Mouse (Mus musculus): Measurements from ENCODE around the gene Fam20b.

Fam20b gene

GRCm38 (mm10) chr1:156730802-156731201 lies 11.9 kb upstream of the Fam20b start:
- in situ Hi-C loops (cut with MboI, MseI), result no loop called here

DNA sequence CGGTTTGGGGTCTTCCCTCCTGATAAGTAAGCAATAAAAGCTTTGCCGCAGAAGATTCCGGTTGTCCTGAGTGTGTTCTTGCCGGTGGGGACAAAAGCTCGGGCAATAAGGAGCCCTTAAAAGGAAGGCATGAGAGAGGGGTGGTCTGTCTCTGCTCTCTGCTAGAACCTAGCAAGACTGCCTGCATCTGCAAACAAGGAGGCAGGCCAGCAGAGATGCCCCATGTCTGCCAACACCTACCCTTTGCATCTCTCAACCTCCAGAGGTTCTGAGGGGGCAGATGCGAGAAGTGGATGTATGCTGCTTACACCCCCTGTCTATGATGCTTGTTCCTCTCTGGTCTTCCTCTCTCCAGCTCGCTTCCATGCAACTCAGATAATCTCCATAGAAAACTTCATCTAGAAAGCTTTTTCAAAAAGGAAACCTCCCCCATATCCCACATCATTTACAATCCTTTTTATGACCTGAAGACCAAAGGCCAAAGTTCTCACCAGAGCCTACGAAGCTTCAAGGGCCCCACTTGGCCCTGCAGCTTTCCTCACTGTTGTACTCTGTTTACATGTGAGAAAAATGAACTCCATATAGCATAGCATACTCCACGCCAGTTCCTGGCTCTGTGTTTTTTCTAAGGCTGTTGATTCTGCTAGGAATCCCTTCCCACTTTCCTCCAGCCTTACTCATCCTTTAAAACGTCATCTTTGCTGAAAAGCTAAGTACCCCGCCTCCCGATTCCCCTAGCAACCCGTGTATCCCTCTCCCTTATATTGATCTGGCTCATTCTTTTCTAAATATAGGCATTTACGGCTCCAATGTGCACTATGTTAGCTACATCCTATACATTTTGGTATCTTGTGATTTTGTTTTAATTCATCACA lies 8.6 kb upstream of the Fam20b start:
- in situ Hi-C loops (cut with MboI, MseI), result no loop called here

DNA sequence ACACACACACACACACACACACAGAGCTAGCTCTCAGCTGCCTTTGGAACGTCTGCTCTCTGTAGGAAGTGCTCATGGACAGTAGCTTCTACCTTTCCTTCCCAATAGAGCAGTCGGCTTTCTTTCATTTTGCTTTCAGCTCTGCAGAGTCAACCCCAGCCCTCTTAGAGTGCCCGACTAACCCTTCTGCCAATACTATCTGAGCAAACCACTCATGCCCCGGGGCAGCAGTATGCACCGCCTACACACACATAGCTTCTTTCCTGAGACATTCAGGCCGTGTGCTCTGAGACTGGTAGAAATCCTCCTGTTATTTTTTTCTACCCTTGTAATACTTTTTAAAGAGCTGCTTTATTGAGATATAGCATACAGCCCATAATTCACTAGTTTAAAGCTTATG lies 3.2 kb upstream of the Fam20b start:
- in situ Hi-C loops (cut with MboI, MseI), result no loop called here

DNA sequence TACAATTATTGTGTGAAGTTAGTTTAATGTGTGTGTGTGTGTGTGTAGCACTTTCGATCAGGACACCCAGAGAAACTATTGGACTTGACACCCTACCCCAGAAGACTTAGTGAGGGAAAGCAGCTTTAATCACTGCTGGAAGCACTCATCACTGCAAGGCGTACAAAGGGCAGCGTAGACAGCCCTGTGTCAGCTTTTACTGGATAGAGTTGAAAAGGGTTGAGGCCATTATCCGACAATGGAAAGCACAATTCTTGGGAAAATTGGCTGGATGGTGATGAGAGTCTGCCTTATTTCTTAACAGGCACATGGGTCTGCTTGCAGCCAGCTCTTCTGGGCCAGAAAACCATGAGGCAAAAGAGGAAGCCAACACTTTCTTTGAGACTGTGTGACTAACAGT lies 1.2 kb upstream of the Fam20b start:
- in situ Hi-C loops (cut with MboI, MseI), result no loop called here

DNA sequence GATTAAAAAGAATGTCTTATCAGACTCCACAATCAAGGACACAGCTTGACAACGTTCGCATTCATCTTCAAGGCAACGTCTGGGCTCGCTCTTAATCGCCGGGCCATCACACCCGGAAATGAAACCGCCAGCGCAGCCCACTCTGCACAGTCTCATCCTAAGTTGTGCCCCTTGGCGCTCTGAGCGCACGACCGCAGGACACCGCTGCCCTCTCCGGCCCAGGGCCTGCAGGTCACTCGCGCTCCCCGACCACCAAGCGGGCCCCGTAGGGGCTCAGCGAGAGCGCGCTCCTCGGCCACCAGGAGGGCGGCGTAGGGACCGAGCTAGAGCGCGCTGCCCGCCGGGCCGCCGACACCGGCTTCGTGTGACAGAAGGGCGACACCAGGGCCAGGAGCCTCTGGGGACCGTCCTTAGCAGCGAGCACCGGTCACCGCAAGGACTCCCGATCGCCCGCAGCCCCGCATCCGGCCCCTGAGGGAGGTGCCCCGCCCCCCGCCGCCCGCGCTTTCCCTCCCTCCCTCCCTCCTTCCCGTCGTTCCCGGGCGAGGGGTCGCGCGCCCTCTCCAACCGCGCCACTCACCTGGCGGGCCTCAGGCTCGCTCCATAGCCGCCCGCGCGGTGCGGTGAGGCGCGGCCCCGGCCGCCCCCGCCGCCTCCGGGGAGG lies 468 bp downstream of the Fam20b start:
- in situ Hi-C loops (cut with MboI, MseI), result no loop called here

DNA sequence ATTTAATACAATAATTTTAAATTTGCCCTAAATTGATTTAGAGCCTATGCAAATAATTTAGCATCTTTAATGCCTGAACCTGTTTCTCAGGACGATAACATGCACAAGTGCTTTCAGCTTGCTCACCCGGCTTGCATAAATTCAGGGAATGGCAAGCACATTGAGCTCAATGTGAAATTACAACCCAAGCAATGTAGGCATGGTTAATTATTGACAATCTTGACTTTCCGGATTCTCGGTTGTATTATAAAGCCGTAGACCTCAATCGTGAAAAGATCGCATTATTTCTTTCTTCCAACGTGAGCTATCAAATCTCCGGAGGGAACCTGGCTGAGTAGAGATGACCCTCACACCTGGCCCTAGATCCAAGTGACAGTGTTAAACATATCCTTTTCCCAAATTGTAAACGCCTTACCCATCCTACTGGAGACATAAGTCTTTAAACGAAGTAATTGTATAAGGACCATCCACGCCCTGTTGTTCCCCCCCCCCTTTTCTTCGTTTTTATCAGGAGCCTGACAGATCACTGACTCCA lies 1.1 kb downstream of the Fam20b start:
- in situ Hi-C loops (cut with MboI, MseI), result no loop called here

DNA sequence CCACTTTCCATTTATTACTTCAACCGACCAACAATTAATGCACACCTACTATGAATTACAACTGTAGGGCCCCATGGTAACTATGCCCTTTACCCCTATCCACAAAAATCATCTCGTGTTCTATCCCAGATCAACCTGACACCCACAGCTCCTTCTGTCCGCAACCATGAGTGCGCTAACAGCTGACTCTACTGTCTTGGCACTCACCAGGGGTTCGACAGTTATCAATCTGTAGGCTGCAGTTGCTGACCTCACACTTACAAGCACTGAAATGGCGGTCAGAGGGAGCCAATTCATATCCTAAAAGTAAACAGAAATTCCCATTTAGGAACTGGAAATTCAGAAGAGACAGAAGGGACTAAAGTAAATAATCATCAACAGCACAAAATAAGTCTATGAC lies 2.2 kb downstream of the Fam20b start:
- in situ Hi-C loops (cut with MboI, MseI), result no loop called here

GRCm38 (mm10) chr1:156710472-156711098 lies 8.3 kb downstream of the Fam20b start:
- in situ Hi-C loops (cut with MboI, MseI), result no loop called here

GRCm38 (mm10) chr1:156708672-156709071 lies 10.2 kb downstream of the Fam20b start:
- in situ Hi-C loops (cut with MboI, MseI), result no loop called here

- in situ Hi-C loops (cut with MboI, MseI), result no loop called here
Observed at GRCm38 (mm10) chr1:156705696-156706285, 13.1 kb downstream of the Fam20b start.

DNA sequence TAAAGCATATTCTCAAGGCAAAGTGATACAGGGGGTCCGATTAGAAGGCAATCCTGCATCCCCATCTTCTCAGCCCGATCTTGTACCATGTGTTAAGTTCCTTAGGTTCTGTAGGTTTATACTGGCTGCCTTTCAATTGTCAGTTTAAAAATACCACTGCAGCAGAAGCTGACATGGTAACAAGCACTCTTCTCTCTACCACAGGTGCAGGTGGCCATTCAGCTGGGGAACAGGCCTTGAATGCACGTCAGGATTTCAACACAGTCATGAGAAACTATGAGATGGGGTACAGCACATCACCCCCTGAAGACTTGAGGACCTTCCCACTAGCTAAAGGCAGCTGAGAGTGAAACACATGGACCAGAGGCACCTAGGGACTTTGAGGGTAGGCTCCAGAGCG lies 15.4 kb downstream of the Fam20b start:
- in situ Hi-C loops (cut with MboI, MseI), result no loop called here

DNA sequence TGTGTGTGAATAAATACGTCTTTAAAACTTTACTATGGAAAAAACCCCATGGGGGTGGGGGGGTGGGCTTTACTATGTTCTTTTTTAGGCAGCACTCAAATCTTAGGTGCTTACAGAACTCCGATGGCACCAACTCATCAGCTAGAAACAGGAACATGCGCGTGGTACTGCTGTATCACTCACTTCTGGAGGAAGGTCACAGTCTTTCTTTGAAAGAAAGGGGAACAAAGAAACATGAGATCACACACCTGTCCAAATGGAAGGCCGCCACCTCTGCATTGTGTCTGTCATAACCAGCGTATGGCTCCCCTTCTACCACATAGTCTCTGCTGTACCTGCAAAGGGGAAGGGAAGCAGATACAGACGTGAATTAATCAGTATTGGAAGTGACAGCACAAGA lies 16.7 kb downstream of the Fam20b start:
- in situ Hi-C loops (cut with MboI, MseI), result no loop called here

DNA sequence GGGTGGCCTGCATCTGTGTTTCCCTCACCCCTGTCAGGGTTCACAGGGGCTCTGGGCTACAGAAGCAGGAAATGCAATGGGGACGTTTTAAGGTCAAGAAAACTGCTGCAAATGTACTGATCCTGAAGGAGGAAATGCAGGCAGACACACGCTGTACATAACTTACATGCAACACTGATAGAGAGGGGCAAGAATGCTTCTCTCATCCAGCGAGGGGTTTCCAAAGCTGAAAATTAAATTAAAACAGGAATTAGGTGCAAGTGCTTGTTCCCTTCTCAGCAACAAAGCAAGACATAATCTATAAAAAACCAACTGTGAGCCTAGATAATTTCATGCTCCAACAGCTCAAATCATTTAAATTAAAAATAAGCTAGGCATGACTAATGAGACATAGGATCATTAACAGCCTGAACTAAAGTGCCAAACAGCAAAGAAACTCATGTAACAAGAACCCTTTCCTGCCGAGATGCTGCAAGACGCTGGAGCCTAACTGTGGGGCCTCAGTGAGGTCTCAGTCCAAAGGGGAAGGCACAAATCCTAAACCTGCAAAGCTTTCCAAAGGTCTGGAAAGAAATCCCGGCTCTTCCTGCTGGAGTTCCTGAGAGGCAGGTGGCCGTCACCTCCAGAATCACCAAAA lies 32.7 kb downstream of the Fam20b start:
- in situ Hi-C loops (cut with MboI, MseI), result no loop called here

DNA sequence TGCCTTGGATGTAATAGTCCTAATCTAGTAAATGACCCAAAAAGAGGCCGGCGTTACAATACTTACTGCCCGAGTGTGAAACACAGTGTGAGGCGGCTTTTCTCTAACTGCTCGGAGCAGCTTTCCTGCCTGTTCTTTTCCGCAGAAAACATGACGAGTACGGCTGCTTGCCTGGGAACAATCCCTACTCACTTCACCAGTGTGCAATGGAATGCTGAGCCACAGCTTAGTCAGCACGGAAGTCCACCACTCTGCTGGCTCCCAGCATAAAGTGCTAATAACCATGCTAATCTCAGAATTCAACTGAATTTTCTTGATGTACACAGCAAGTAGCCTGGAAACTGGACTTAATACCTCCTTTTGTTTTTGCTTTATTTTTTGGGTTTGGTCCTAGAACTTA lies 39.3 kb downstream of the Fam20b start:
- in situ Hi-C loops (cut with MboI, MseI), result no loop called here

- in situ Hi-C loops (cut with MboI, MseI), result no loop called here
Observed at GRCm38 (mm10) chr1:156677230-156677629, 41.7 kb downstream of the Fam20b start.

DNA sequence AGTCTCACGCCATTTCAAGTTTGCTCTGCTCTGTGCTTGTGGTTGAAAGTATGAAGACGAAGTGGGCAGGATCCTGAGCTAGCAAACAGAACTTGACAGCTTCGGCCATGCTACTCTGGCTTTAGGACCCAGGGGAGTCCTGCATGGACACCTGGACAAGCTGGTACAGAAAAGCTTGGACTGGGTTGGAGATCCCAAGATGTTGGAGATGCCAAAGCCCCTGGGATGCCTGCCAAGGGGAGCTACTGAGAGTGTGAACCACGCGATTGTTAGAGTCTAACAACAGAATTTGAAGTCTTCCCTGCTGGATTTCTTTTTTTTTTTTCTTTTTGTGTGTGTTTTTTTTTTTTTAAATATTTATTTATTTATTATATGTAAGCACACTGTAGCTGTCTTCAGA lies 42.3 kb downstream of the Fam20b start:
- in situ Hi-C loops (cut with MboI, MseI), result no loop called here

- in situ Hi-C loops (cut with MboI, MseI), result no loop called here
Observed at GRCm38 (mm10) chr1:156676171-156676570, 42.7 kb downstream of the Fam20b start.

- in situ Hi-C loops (cut with MboI, MseI), result no loop called here
Observed at GRCm38 (mm10) chr1:156674195-156675000, 44.5 kb downstream of the Fam20b start, which contains the start of gene Tor3a. TSS of gene Tor3a (minus strand) at chr1:156674356.

DNA sequence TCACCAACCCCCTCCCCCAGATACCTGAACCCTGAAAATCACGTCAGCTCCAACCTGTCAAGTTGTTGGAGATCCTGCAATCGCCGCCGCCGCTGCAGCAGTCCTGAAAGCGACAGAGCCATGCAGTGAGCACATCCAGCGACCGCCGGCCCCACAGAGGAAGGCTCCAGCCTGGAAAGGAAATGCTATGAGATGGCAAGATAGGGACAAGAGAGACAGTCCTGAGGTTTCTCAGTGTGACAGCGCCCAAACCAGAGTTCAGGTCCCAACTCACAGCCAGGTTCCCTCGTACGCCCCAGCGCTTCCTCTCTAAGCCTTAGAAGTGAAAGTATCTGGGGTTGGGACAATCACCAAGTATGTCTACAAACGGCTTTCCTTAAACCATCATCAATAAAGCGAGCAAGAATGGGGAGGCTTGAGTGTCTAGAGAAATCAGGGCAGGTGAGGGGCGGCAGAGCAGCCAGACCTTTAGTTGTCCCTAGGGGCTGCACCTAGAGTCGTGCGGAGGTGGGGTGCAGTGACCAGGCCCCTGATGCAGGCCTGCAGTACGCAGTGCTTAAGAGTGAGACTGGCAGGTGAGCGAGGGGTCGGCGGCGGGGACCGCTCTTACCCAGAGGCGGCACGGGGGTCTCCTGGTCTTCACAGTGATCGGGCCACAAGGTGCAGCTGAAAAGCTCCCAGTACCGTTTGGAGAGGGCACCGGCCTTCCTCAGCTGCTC lies 45.3 kb downstream of the Fam20b start:
- in situ Hi-C loops (cut with MboI, MseI), result no loop called here

All from T-helper 1 cell (primary cell).